Mouse (Mus musculus) hindbrain, postnatal 0 days (tissue): ENCODE data around the gene Tenm2. TPM values are rescaled to one million over a fixed set of nuclear protein-coding genes. Genes with fewer than 3 reads are reported as not detected.
A peak's percentile ranks its signal among the peaks of the same experiment; 100 is the strongest.

Experiments
- ATAC-seq: fragments of 200-750 bp; cut with Nextera tagmentation; 2 replicates; pipeline ENCODE4 v1.8.0; 2017; ENCODE audit warnings: mild to moderate bottlenecking, moderate TSS enrichment, moderate library complexity
- DNase-seq: peaks from one replicate; pipeline ENCODE4 v3.0.0-alpha.2; 2015; ENCODE audit warnings: low spot score
- H3K27ac ChIP-seq: fragments of 300-500 bp; sonication (generic); 2 replicates; pipeline ENCODE4 v1.5.1; 2014; ENCODE audit warnings: mild to moderate bottlenecking
- H3K27me3 ChIP-seq: fragments of 300-500 bp; sonication (generic); 2 replicates; pipeline ENCODE4 v1.6.1; 2014; ENCODE audit warnings: low read length, mixed read lengths; ENCODE audit not compliant: insufficient read depth
- H3K36me3 ChIP-seq: fragments of 300-500 bp; sonication (generic); 2 replicates; pipeline ENCODE4 v1.6.1; 2014; ENCODE audit warnings: low read length, mixed read lengths; ENCODE audit not compliant: insufficient read depth
- H3K4me1 ChIP-seq: fragments of 300-500 bp; sonication (generic); 2 replicates; pipeline ENCODE4 v1.6.1; 2014; ENCODE audit warnings: antibody characterized with exemption, low read length, mixed read lengths; ENCODE audit not compliant: insufficient read depth
- H3K4me2 ChIP-seq: fragments of 300-500 bp; sonication (generic); 2 replicates; pipeline ENCODE4 v1.6.1; 2014; ENCODE audit warnings: low read depth, mild to moderate bottlenecking, low read length, moderate library complexity, mixed read lengths
- H3K4me3 ChIP-seq: fragments of 300-500 bp; sonication (generic); 2 replicates; pipeline ENCODE4 v1.5.1; 2014; ENCODE audit warnings: low read length
- H3K9ac ChIP-seq: fragments of 300-500 bp; sonication (generic); replicated peaks from 2 replicates; pipeline ENCODE4 v1.6.1; 2014; ENCODE audit warnings: mild to moderate bottlenecking, low read length, moderate library complexity, mixed read lengths
- H3K9me3 ChIP-seq: fragments of 300-500 bp; sonication (generic); 2 replicates; pipeline ENCODE4 v1.6.1; 2016; ENCODE audit warnings: low read length, mixed read lengths
- CTCF ChIP-seq: IDR thresholded peaks from 2 replicates; pipeline ENCODE4 v1.5.1; 2016; ENCODE audit warnings: antibody characterized with exemption, control low read depth, low read depth
- whole genome bisulfite sequencing: fragments of 180-500 bp; shearing (Covaris S2); extraction: QIAGEN DNeasy Blood & Tissue Kit; methylation state at CpG from one replicate; pipeline ENCODE4 v1.1.7; 2014; 5-methylcytosine and 5-hydroxymethylcytosine counted together
- polyA plus RNA-seq: library from polyadenylated mRNA; unstranded; fragments of >200 nt; fragmentation: Nextera tagmentation; extraction: Ambion mirVana; gene quantifications from 2 replicates; pipeline ENCODE4 v1.2.1, GENCODE M21; 2015
- total RNA-seq: library from RNA; depleted of rRNA; stranded (reverse); fragments of >200 nt; gene quantifications from 2 replicates; pipeline ENCODE4 v1.2.3, GENCODE M21; 2014

Tenm2 gene
- total and polyA plus RNA-seq, 2 experiments from 2014 or later, result 30.1 to 78.0 TPM

GRCm38 (mm10) chr11:36831511-36831910 is 404.3 kb downstream of the Tenm2 start:
- no peaks in the 10 kb centered on the region for H3K36me3 ChIP-seq
- H3K9ac ChIP-seq, result no peak overlapping the region
- H3K27ac ChIP-seq, result no peak overlapping the region
- no peak for ATAC-seq
- no peak overlapping the region for H3K4me3 ChIP-seq
- H3K9me3 ChIP-seq, result no peaks in the 10 kb centered on the region
- H3K4me1 ChIP-seq, result no peaks in the 10 kb centered on the region
- no peak for TF ChIP-seq CTCF
- no peak for DNase-seq
- 60% methylated on average over 11 of the region's 11 CpGs for WGBS
- H3K4me2 ChIP-seq, result no peak overlapping the region
- no peaks in the 10 kb centered on the region for H3K27me3 ChIP-seq

GRCm38 (mm10) chr11:36824666-36825065 is 411.1 kb downstream of the Tenm2 start:
- no peak for TF ChIP-seq CTCF
- Histone ChIP-seq H3K36me3 (no peaks in the 10 kb centered on the region), H3K27ac (no peak overlapping the region), H3K9ac (no peak overlapping the region), H3K4me2 (no peak overlapping the region), H3K4me1 (no peaks in the 10 kb centered on the region), H3K27me3 (no peaks in the 10 kb centered on the region), H3K4me3 (no peak overlapping the region), H3K9me3 (no peaks in the 10 kb centered on the region)
- DNase-seq (no peak), ATAC-seq (no peak)
- WGBS, result 36% methylated on average over 7 of the region's 7 CpGs

- no peaks in the 10 kb centered on the region for H3K9me3 ChIP-seq
- H3K9ac ChIP-seq, result no peak overlapping the region
- no peaks in the 10 kb centered on the region for H3K27me3 ChIP-seq
- H3K36me3 ChIP-seq, result no peaks in the 10 kb centered on the region
- TF ChIP-seq CTCF, result no peak
- H3K4me1 ChIP-seq, result no peaks in the 10 kb centered on the region
- ATAC-seq (peak; percentile 92), DNase-seq (peak; percentile 76)
- no peak overlapping the region for H3K4me2 ChIP-seq
- H3K27ac ChIP-seq, result no peak overlapping the region
- no peak overlapping the region for H3K4me3 ChIP-seq
- WGBS, result 44% methylated on average over 1 of the region's 1 CpGs
Observed at GRCm38 (mm10) chr11:36804615-36805014, 431.1 kb downstream of the Tenm2 start.

GRCm38 (mm10) chr11:36802208-36802631 is 433.5 kb downstream of the Tenm2 start:
- Histone ChIP-seq H3K36me3 (no peaks in the 10 kb centered on the region), H3K27ac (no peak overlapping the region), H3K9ac (peak overlapping the region; percentile 17; the same call in 1 of the 2 replicates), H3K27me3 (no peaks in the 10 kb centered on the region), H3K9me3 (no peaks in the 10 kb centered on the region), H3K4me3 (peak overlapping the region; percentile 14; the same call in 1 of the 2 replicates), H3K4me2 (peak overlapping the region; percentile 48), H3K4me1 (no peaks in the 10 kb centered on the region)
- TF ChIP-seq CTCF, result no peak
- peak; percentile 58 for DNase-seq
- ATAC-seq, result peak; percentile 55
- WGBS, result 20% methylated on average over 8 of the region's 8 CpGs

- Histone ChIP-seq H3K4me1 (no peaks in the 10 kb centered on the region), H3K9ac (0 out of 2 replicates have a peak overlapping the region, but pooled peaks have one; percentile 17), H3K27me3 (no peaks in the 10 kb centered on the region), H3K27ac (no peak overlapping the region), H3K4me2 (peak overlapping the region; percentile 48), H3K9me3 (no peaks in the 10 kb centered on the region), H3K36me3 (no peaks in the 10 kb centered on the region), H3K4me3 (no peak overlapping the region)
- DNase-seq, result no peak
- no peak for TF ChIP-seq CTCF
- 66% methylated on average over 4 of the region's 4 CpGs for WGBS
- no peak for ATAC-seq
Observed at GRCm38 (mm10) chr11:36801683-36802082, 434.1 kb downstream of the Tenm2 start.

- no peaks in the 10 kb centered on the region for H3K27me3 ChIP-seq
- no peak overlapping the region for H3K9ac ChIP-seq
- DNase-seq (no peak), ATAC-seq (no peak)
- WGBS, result 70% methylated on average over 8 of the region's 8 CpGs
- no peak overlapping the region for H3K27ac ChIP-seq
- no peak overlapping the region for H3K4me3 ChIP-seq
- H3K9me3 ChIP-seq, result no peaks in the 10 kb centered on the region
- no peak for TF ChIP-seq CTCF
- H3K4me1 ChIP-seq, result no peaks in the 10 kb centered on the region
- H3K36me3 ChIP-seq, result no peaks in the 10 kb centered on the region
- H3K4me2 ChIP-seq, result no peak overlapping the region
Observed at GRCm38 (mm10) chr11:36799409-36799808, 436.4 kb downstream of the Tenm2 start.

- Histone ChIP-seq H3K4me1 (no peaks in the 10 kb centered on the region), H3K4me3 (no peak overlapping the region), H3K27me3 (no peaks in the 10 kb centered on the region), H3K36me3 (no peaks in the 10 kb centered on the region), H3K9ac (no peak overlapping the region), H3K27ac (no peak overlapping the region), H3K9me3 (no peaks in the 10 kb centered on the region), H3K4me2 (no peak overlapping the region)
- ATAC-seq (no peak), DNase-seq (no peak)
- no peak for TF ChIP-seq CTCF
- 50% methylated on average over 3 of the region's 3 CpGs for WGBS
Observed at GRCm38 (mm10) chr11:36758009-36758408, 477.8 kb downstream of the Tenm2 start.
